Mouse (Mus musculus) heart, adult 8-10 months (tissue): ENCODE results near the gene Gm7903. TPM values are rescaled to one million over a fixed set of nuclear protein-coding genes. Genes with fewer than 3 reads are reported as not detected.
"Not testable (repeated sequence)": the region's sequence is repeated elsewhere in the genome, so short reads cannot be mapped to it uniquely, and the experiment has no call there.

Experiments
- DNase-seq: peaks from one replicate; pipeline ENCODE4 v3.0.0; 2022; ENCODE audit warnings: low spot score
- total RNA-seq, 4 experiments: library from RNA; stranded (reverse); gene quantifications; 2 replicates each; pipeline ENCODE4 v1.2.4; 2022

Gene Gm7903
- total RNA-seq = under 1 TPM in 1 of 4 experiments, not detected in 3; 0.08 TPM

- DNase-seq = not testable (repeated sequence)
Measured at GRCm38 (mm10) chrX:135433535-135433934, at the start of gene Gm7903. Gene Gm7903, plus strand, starts transcription at chrX:135433835.

GRCm38 (mm10) chrX:135403578-135403977 lies 30.1 kb upstream of the Gm7903 start:
- DNase-seq = not testable (repeated sequence)

GRCm38 (mm10) chrX:135421203-135421602 lies 12.4 kb upstream of the Gm7903 start:
- DNase-seq = not testable (repeated sequence)

GRCm38 (mm10) chrX:135421824-135422223 lies 11.8 kb upstream of the Gm7903 start:
- not testable (repeated sequence) for DNase-seq

- not testable (repeated sequence) for DNase-seq
Measured at GRCm38 (mm10) chrX:135422473-135422872, 11.2 kb upstream of the Gm7903 start.

GRCm38 (mm10) chrX:135464160-135464559 lies 30.5 kb downstream of the Gm7903 start:
- DNase-seq = not testable (repeated sequence)

- not testable (repeated sequence) for DNase-seq
Measured at GRCm38 (mm10) chrX:135481902-135482301, 48.3 kb downstream of the Gm7903 start.

- DNase-seq = not testable (repeated sequence)
Measured at GRCm38 (mm10) chrX:135483183-135483582, 49.5 kb downstream of the Gm7903 start.

Other genes with a start within 250 kb of the Gm7903 start
- under 1 TPM in 1 of 4 experiments, not detected in 3; 0.31 TPM for gene Tceal6, start 223.1 kb upstream of the Gm7903 start, total RNA-seq
- not detected for gene Pramel3, start 131.5 kb upstream of the Gm7903 start, total RNA-seq
- gene Gm5128, start 60.6 kb upstream of the Gm7903 start, total RNA-seq = not detected
- not detected for gene AV320801, start 60.8 kb downstream of the Gm7903 start, total RNA-seq
- gene Nxf7, start 164.9 kb downstream of the Gm7903 start, total RNA-seq = under 1 TPM in 1 of 4 experiments, not detected in 3; 0.31 TPM
- gene Prame, start 193.9 kb downstream of the Gm7903 start, total RNA-seq = not detected